Mouse (Mus musculus) right cerebral cortex, adult 18-20 months (tissue): ENCODE measurements around the gene Grhl3.
A peak's percentile ranks its signal among the peaks of the same experiment; 100 is the strongest.

Experiments
- DNase-seq: peaks from one replicate; pipeline ENCODE4 v3.0.0; 2022; ENCODE audit warnings: mixed read lengths

Gene Grhl3

DNA sequence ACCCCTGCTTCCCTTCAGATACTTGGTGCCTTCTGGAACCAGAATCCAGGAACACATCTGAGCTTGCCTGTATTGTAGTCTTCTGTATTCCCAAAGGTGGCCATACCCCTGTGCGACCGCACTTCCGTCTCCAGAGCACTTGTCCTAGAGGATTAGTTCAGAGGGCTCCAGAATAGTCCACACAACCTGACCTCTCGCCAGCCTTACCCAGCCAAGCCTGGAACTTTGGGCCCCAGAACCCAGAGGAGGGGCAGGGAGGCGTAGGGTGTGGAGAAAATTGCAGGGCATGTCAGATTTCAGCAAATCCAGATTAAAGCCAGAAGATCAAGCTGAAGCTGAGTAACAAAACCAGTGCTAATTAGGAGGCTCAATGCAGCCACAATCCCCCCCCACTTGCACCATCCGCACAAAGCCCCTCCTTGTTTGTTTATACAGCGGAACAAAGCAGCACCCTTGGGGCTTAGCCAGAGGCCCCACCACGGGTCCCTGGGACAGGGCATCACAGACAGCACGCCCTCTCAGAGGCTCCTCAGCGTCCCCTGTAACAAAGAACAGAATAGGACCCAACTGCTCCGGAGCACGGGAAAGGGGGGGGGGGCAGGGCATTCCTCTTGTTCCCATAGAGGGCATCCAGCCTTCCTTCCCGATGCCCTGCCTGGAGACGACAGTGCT is 47.3 kb downstream of the Grhl3 start:
- DNase-seq: no peak

DNA sequence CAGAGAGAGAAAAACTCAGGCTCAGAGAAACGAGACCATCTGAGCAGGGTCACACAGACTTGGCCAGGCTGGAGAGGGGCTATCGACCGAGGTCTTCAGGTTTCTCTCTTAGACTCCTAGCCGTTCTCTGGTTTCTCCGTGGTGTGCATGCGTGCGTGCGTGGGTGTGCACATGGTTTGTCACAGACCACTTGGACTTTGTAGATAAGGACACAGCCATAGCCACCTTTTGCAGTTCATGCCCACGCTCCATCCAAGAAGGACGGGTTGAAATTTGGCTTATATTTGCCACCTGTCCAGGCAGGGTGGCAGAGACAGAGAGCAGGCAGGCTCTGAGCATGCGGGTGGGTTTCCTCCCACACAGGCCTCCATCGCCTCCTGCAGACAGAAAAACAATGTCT is 48.4 kb downstream of the Grhl3 start:
- DNase-seq: no peak

DNA sequence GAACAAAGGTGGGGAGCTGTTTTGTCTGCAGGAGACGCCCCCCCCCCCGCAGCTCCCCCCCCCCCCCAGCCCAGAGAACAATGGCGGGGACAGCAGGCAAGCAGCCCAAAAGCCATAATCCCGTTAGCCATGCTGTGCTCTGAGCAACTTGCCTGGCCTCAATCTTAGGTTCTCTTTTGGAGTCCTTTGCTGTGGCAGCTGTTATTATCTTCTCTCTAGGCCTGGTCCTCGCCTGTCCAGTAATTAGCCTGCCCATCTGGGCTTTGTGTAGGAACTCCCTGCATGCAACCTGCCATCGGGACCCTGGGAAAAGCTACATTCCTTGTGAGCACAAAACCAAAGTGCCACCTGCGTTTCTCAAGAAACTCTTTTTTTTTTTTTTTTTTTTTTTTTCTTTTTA is 49.5 kb downstream of the Grhl3 start:
- no peak for DNase-seq

DNA sequence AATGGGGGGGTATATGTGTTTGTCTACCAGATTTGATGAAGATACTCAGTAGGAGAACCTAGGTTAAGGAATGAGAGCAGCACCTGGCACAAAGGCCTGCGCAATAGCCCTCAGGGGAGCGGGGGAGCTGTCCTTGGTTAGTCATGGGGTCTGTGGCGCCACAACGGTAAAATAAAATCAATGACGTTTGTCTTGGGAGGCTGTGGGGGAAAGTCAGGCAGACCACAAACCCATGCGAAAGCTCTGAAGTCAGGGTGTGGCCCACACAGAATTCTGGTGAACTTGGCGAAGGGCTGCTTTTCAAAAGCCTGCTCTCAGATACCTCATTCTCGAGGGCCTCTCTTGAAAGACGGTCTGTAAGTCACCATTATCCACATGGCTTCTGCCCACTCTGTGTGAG is 53.0 kb downstream of the Grhl3 start:
- no peak for DNase-seq

DNA sequence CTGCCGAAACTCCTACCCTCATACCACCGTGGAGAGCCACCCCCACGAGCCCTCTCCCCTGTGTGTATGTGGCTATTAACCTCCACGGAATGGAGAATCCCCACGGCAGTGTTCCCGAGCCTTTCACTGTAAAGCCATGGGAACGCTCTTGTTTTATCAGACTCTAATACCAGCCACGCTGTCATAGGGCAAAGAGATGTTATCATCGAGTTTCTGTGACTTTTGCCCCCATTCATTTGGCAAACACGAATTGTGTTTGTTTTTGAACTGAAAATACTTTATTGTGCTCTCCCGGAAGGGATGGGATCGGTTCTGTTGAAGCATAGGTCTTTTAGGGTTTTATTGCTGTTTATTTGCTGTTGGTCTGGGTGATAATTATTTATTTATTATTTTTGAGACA is 55.3 kb downstream of the Grhl3 start:
- no peak for DNase-seq

DNA sequence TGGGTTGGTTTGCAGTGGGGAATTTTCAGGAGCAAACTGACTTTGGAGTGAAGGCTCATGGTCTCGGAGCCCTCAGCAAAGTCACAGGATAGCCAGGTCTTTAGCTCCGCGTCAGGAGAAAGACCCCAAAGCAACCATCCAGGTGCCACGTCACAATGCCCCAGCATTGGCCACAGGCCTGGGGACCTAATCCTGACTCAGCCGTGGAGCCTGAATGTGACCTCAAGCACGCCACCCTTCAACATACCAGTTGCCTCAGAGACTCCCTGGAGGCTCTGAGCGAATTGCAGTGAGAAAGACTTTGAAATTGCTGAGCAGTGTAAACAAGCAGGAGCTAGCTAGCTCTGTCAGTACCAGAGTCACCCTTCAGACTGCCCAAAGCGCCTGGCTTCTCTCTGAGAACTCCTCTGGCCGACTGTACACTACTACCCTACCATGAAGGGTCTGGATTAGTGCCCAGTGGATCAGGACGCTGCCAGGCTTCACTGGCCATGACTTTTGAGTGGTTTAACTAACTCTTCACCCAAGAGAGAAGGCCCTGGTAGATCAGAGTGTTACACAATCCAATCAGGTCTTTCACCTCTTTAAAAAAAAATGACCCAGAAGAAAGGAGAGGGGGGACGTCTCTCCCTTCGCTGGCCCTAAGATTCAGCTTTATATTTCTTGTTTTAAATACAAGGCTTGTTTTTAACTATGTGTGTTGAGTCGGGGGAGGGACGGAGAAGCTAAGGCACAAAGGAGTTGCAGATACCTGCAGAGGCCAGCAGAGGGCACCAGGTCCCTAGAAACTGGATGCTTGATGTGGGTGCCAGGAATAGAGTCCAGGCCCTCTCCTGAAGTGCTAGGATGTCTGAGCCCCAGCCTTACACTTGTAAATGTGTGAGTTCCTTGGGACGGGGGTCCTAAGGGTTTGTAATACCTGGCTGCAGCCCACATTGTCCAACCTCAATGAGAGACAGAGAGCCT is 56.8 kb downstream of the Grhl3 start:
- DNase-seq: peak; percentile 20

DNA sequence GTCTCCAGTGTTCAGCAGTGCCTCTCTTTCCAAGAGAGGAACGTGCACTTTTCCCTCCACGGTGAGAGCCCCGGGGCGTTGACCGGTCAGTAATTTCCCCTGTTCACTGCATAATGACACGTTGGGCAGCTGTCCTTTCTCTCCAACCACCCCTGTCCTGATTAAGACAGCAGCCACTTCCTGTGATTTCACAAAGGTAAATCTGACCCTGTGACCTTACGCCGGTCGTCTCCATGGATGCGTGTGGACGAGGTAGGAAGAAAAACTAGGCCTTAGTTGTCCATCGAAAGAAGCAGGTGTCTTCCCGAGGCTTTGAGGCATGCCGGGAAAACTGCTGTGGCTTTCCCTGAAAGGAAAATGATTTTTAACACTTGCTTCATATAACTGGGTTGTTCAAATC is 58.5 kb downstream of the Grhl3 start:
- no peak for DNase-seq

DNA sequence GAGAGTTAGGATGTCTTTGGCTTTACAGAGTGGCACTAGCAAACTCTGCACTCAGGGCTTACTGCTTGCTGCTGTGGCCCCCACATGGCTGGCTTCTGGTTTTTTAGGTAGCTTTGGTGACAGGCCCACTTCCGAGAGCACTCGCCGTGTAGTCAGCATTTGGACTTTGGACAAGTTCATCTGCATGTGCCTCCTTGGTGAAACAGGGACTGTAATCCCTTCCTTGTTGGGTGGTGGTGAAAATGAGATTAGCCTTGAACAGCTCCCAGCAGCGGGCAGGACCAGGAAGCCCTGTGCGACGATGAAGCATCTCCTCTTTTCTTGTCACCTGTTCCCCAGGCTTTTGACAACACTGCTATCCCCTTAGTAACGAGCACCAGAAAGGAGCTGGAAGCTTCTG is 59.6 kb downstream of the Grhl3 start:
- DNase-seq: no peak

DNA sequence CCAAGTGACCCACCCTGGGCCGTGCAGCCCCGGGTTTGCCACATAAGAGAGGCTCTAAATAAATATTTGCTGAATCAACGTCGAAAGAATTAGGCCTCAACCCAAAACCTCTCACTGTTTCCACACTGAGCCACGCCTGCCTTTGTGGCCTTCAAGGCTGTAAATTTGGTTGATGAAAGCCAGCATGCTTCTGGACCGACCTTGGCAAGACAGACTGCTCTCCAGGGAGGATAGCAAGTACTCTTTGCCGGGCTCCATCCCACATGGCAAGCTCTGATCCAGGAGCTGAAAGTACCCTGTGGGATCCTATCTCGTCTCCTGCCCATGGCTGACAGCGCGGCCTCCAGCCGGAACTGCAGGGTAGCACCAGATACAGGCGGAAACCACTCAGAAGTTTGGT is 63.9 kb downstream of the Grhl3 start:
- no peak for DNase-seq

DNA sequence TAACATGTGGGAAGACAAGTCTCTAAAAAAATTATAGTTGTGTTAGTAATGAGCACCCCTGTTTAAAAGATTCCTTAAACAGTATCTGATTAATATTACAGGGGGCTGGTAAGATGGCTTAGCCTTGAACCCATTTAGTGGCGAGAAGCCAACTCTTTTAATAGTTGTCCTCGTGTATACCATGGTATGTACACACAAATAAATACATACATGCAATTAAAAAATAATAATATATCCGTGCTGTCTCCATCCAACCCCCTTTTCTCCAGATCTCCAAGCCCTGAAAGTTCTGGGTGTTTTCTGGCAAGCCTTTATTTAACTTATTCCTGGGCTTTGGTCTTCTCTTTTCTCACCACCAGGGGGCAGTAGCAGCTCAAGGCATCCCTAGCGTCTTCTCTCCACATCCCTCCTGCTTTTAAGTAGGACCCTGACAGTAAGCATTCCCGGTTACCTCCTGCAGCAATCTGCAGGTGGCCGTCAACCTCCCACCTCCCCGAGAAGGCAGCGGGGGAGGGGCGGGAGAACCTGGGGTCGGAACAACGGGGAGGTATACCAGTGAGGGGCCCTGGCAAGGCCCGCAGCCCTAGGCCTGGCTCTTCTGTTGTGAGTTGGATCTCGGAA is 64.9 kb downstream of the Grhl3 start:
- DNase-seq: peak; percentile 76

DNA sequence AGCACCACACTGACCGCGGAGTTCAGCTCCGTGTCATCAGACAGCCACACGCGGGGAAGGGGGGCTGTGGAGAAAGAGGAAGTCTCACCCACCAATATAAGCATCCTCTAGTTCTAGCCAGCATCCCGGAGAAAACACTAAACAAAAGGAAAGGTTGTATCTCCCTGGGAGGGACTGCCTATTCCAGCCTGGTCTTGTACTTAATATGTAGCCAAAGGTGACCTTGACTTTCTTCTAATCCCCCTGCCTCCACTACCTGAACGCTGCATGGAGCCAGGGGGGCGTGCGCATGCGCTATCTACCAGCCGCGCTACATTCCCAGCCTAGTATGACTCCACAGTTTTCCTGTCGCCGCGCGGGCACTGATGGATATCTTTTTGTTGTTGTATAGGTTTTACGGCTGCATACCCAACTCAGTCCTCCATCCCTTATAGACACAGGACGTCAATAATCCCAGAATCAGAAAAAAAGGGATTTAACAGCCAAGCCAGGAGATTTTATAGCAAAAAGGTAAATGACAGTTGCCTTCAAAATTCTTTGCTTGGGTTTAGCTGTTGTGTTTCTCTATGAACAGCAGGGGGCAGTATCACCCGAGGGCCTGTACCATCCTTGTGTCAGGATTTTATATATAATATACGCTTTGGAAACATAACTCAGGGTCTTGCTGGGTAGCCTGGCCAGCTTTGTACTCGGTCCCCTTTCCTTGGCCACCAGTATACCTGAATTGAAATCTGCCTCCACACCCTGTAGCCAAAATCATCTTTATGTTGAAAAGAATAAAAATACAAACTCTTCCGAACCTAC is 65.7 kb downstream of the Grhl3 start:
- DNase-seq: peak; percentile 72

DNA sequence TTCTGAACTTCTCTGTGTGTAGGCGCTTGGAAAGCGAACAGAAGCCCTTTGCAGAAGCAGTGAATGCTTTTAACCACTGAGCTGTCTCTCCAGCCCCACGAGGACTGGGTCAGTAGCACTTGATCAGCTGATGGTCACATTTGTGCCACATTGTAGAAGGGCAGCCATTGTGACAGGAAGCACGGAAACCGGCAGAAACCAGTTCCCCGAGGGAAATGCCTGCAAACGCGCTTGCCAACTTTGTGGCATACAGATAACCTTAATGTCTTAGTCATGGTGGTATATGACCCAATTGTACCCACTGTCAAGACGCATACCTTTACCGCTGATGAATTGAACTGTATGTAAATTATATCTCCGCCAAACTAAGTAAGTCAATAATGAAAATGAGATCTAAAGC is 67.6 kb downstream of the Grhl3 start:
- DNase-seq: no peak

DNA sequence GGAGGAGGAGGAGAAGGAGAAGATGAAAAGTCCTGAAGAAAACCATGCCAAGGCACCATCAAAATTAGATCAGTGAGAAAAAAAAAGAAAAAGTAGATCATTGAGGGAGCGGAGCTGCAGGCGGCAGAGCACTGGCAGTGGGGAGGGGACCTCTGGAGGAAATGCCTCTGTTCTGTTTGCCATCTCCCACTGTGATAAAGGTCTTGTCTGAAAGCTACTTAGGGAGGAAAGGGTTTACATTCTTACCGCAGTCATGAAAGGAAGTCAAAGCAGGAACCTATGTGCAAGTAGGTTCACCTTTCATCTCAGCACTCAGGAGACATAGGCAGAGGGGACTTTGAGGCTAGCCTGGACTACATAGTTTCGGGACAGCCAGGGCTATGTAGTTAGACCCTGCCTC is 71.8 kb downstream of the Grhl3 start:
- DNase-seq: no peak

DNA sequence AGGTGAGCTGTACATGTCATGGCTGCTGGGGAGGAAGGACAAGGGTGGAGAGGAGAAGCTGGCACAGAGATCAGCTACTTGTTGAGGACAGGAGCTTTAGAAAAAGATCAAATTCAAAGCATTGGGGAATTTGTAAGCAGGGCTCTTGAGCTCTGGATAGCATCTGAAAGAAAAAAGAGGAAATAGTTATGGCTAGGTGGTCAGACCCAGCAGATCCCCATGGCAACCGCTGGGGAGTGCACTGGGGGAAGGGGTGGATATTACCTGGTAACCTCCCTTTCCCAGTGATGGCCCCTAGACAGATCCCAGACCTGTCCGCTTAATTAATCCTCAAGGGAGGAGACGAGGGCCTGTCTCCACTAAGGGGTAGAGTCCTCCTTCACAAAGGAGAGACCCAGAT is 73.6 kb downstream of the Grhl3 start:
- DNase-seq: no peak

DNA sequence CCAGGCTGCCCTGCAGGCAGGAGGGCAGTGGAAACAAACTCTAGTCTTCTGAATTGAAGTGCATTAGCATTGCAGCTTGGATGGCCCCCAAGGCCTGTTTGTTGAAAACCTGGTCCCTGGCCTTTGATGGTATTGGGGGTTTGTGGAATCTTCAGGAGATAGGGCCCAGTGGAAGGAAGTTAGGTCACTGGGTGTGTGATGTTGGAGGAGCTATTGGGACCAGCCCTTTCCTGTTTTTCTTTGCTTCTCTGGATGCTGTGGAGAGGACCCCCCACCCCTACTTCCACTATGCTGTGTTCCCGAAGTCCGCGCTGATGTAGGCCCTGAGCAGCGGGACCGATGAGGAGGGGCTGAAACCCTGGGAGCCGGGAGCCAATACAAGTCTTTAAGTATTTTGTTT is 75.3 kb downstream of the Grhl3 start:
- DNase-seq: no peak

DNA sequence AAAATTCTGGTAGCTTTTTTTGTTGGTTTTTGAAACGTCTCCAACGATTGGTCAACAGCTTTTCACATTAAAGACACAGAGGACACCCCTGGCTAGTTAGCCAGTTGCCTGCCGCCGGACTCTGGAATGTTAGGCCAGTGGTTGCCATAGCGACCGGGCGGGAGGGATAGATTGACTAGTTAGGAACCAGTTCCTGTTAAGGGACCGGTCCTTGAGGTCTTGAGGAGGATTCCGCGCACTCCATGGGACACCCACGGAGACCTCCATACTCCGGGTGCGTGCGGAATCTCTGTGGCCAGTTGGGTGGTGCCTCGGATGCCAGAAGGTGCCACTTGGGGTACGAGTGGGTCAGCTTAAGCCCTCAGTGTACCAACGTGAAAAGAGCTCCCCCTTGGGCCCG is 77.6 kb downstream of the Grhl3 start:
- DNase-seq: no peak

DNA sequence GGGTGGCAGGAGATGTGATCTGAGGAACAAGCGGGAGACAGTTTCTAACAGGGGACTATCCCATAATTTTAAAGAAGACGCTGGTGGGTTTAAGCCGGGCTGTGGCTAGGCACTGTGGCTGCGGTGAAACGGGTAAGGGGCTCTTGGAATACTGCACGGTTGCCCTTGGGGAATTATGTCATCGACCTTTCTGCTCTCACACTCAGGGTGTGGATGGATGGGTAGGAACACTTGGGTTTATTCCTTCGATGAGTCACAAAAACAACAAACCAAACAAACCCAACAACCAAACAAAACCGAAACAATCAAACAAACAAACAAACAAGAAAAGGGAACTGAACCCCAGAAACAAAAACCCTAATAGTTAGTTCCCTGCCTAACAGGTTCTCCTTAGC is 78.0 kb downstream of the Grhl3 start:
- DNase-seq: no peak

DNA sequence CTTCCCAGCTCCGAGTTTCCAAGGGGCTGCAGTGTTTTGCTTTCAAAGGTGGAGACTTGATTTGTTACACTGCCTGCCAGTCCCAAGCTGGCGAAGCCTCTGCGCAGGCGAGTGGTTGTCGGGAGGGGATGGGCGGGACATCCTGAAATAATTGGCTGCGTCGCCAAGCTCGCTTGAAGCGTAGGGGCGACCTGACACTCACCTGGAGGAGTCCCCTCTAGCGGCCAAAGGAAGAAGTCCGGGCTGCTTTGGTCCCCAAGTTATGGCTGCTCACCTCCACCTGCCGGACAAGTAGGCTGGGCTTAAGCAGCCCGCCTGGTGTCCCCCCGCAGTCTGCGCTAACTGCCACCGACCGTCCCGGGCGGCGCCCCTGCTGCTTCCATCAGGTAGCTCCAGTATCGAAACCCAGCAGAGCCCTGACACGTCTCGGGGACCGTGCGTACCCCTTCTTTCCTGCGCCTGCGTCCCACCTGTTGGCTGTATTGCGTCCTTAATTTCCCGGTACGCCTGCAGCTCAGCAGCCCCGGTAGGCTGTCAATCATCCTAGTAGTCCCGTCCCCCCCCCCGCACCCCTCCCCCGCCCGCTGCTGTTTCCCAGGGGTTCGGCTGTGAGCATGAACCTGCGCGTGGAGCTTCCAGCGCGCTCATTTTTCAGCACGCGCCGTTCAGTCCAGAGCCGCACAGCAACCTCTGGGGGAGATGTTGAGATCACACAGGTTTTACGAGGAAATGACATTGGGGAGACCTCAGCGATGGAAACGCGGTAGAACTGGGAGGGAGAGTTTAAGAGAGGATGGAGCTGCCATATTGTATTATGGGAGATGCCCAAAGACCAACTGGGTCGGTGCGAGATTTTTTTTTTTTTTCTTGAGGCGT is 78.7 kb downstream of the Grhl3 start, which contains the start of the genes Stpg1 and Nipal3:
TSS of gene Stpg1 (plus strand) at position 270 of the 876 bp plus-strand sequence.
TSS of gene Nipal3 (minus strand) at position 518 of the 876 bp plus-strand sequence.
- peak; percentile 93 for DNase-seq

DNA sequence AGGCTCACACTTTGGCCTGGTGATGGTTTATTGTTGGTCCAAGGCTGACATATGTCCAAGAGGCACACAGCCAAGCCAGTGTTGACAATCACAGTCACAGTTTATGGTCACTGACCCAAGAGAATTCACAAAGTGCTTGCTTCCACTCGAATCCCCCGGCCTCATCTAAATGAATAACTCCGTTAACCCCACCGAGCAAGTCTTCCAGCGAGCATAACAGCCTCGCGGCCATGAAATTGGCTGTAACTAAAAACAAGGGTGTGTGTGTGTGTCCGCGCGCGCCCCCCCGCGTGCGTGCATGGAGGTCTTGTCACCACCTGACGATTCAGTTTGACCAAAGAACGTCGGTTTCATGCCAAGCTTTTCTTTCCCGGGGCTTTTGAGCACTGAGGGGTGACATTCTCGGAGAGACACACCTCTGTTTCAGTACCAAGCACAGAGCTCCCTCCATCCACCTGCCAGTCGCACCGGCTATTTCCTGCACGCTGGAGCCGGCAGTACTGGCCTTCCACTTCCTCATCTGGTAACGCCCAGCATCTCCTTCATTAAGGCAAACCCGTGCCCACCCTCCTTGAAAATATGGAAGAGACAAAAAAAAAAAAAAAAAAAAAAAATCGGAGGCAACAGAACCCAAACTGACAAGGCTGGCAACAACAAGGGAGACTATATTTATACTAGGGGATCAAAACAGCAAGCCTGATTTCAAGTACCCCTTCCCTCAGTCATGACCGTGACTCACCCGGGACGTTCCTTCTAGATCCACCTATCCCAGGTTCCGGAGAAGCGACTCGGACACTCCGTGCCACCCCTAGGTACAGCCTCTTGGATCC is 79.5 kb downstream of the Grhl3 start:
- peak; percentile 46 for DNase-seq

DNA sequence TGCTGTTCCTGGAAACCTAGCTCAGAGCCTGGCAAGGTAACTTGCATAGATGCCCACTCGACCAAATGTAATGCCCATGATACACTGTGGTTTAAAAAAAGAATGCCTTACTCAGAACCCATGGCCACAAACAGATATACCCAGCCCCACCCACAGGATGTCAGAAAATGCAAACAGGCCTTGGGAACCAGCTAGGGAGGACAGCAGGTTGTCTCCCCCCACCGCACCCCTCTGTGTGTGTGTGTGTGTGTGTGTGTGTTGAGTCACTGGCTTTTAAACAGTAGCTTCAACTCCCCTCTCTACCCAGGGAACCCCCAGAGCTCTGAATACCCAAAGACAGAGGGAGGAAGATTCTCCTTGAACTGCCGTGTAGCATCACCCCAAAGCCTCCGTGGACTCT is 80.2 kb downstream of the Grhl3 start:
- DNase-seq: no peak
